Mouse (Mus musculus) midbrain, embryonic 10.5 days (tissue): ENCODE measurements around the gene Jade2. TPM values are rescaled to one million over a fixed set of nuclear protein-coding genes. Genes with fewer than 3 reads are reported as not detected.

Experiments used
- DNase-seq: peaks from one replicate; pipeline ENCODE4 v3.0.0-alpha.2; 2017; ENCODE audit warnings: low spot score
- H3K27ac ChIP-seq: fragments of 300-500 bp; sonication (generic); replicated peaks from 2 replicates; pipeline ENCODE4 v1.5.1; 2016; ENCODE audit warnings: mild to moderate bottlenecking
- H3K27me3 ChIP-seq: fragments of 300-500 bp; sonication (generic); 2 replicates; pipeline ENCODE4 v1.6.1; 2016; ENCODE audit warnings: low read depth, mild to moderate bottlenecking; ENCODE audit not compliant: poor library complexity, severe bottlenecking
- H3K36me3 ChIP-seq: fragments of 300-500 bp; sonication (generic); 2 replicates; pipeline ENCODE4 v1.6.1; 2016; ENCODE audit warnings: mild to moderate bottlenecking, moderate library complexity
- H3K4me1 ChIP-seq: fragments of 300-500 bp; sonication (generic); 2 replicates; pipeline ENCODE4 v1.6.1; 2016
- H3K4me3 ChIP-seq: fragments of 300-500 bp; sonication (generic); 2 replicates; pipeline ENCODE4 v1.5.1; 2016; ENCODE audit warnings: mild to moderate bottlenecking, moderate library complexity
- H3K9me3 ChIP-seq: fragments of 300-500 bp; sonication (generic); replicated peaks from 2 replicates; pipeline ENCODE4 v1.6.1; 2016; ENCODE audit warnings: mild to moderate bottlenecking
- WGBS: fragments of 180-500 bp; shearing (Covaris S2); methylation state at CpG from one replicate; pipeline ENCODE4 v1.1.7; 2016; 5-methylcytosine and 5-hydroxymethylcytosine counted together
- polyA plus RNA-seq: library from polyadenylated mRNA; unstranded; fragments of >200 nt; fragmentation: Nextera tagmentation; extraction: Ambion mirVana; gene quantifications from 2 replicates; pipeline ENCODE4 v1.2.1, GENCODE M21; 2016

Gene Jade2
- polyA plus RNA-seq: 0.41 and 0.47 TPM in 2 replicates

DNA sequence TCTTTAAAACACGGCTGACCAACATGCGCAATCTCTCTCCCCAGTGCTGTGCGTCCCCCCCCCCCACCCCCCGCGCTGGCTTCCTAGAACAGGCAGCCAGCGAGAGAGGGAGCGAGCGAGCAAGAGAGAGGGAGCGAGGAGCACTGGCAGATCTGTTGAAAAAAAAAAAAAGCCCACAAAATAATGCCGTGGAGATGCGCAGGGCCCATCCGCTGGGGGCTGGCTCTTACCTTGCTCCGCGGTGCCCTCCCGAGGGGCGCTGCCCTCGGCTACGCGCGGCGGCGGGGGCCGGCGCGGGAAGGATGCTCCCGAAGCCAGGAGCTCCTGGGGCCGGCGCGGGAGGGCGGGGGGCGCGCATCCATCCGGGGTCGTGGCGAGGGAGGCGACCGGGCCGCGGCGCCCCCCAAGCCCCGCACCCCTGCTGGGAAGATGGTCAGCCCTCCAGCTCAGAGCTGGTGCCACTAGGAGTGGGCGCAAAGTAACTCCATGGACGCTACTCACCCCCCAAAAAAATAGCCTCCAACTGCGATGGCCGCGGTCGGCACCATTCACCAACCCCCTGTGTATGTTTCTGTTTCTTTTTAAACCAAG lies at the start of gene Jade2:
Jade2 (minus strand) TSS at position 573 of the 591 bp plus-strand sequence.
- DNase-seq: no peak
- under 1% methylated on average over 47 of the region's 47 CpGs for WGBS
- Histone ChIP-seq H3K4me1 (peaks cover 66% of the 10 kb centered on the region), H3K27me3 (peaks cover 54% of the 10 kb centered on the region), H3K27ac (peak within 1 kb of the TSS; percentile 87), H3K4me3 (peak within 1 kb of the TSS; percentile 79), H3K36me3 (no peaks in the 10 kb centered on the region), H3K9me3 (no peaks in the 10 kb centered on the region)

DNA sequence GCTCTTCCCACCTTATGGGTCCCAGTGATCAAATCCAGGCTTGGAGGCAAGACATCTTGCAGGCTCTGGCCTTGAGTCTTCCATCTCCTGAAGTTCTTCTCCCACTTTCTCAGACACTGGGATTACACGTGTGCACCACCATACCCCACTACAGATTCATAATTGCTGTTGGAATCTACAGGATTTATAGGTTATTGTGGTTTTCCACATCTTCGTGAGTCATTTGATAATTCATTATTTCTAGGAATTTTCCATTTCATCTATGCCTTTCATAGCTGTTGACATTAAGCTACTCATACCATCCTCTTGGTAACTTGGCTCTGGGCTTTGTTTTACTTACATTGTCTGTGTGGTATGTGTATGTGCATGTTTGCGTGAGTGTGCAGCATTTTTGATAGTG lies 46.8 kb upstream of the Jade2 start:
- WGBS: 89% methylated on average over 3 of the region's 3 CpGs
- Histone ChIP-seq H3K4me1 (0 out of 2 replicates have a peak, but pooled peaks cover 2% of the 10 kb centered on the region), H3K36me3 (no peaks in the 10 kb centered on the region), H3K9me3 (no peaks in the 10 kb centered on the region), H3K4me3 (no peak overlapping the region), H3K27me3 (no peaks in the 10 kb centered on the region), H3K27ac (no peak overlapping the region)
- DNase-seq: no peak

DNA sequence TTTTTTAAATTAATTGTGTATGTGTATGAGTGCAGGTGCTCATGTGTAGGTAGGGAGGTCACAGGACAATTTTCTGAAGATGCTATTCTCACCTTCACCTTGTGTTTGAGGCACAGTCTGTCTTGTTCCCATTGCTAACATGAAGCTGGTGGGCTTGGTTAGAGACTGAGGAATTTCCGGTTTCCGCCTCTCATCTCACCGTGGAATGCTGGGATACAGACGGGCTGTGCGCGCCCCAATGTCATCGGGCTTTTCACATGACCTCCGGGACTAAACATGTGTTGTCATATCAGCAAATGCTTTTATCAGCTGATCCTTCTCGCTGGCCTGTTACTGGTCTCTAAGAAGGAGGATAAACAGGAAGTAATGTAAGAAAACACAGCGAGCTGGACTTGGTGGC lies 42.2 kb upstream of the Jade2 start:
- no peak for DNase-seq
- Histone ChIP-seq H3K9me3 (no peaks in the 10 kb centered on the region), H3K4me3 (no peak overlapping the region), H3K36me3 (no peaks in the 10 kb centered on the region), H3K4me1 (0 out of 2 replicates have a peak, but pooled peaks cover 2% of the 10 kb centered on the region), H3K27me3 (peaks cover 5% of the 10 kb centered on the region; the same call in 1 of the 2 replicates), H3K27ac (no peak overlapping the region)
- WGBS: 91% methylated on average over 10 of the region's 10 CpGs

DNA sequence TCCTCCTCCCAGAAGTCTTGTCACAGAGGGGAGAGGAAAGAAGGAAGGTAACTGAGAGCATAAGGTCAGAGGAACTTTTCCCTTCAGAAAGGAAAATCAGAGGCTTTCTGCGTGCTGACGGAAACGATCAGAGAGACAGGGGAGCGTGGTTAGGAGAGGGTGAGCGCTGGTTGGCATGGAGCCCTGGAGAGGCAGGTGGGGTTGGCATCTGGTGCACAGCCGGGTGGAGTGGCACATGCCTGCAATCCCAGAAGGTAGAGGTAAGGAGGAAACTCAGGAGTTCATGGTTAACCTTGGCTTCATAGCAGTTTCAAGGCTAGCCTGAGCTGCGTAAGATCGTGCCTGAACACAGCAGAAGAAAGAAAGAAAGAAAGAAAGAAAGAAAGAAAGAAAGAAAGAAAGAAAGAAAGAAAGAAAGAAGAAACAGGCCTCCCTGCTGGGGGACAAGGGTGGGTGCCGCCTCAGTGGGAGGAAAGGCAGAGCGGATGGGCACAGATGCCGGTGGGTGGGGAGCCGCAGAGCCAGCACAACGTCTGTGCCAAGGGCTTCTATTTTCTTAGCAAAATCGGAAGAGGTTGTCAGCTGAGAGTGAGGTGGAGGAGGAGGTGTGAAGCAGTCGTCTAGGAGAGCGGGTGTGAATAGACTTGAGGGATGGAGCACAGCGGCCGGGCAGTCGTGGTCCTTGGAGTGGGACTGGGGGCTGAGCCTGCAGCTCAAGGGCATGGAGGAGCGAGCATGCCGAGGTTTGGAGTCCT lies 41.0 kb upstream of the Jade2 start:
- DNase-seq: no peak
- no peak overlapping the region for H3K4me3 ChIP-seq
- H3K9me3 ChIP-seq: no peaks in the 10 kb centered on the region
- 0 out of 2 replicates have a peak, but pooled peaks cover 2% of the 10 kb centered on the region for H3K4me1 ChIP-seq
- H3K27me3 ChIP-seq: peaks cover 5% of the 10 kb centered on the region; the same call in 1 of the 2 replicates
- no peak overlapping the region for H3K27ac ChIP-seq
- no peaks in the 10 kb centered on the region for H3K36me3 ChIP-seq
- WGBS: 71% methylated on average over 21 of the region's 21 CpGs

DNA sequence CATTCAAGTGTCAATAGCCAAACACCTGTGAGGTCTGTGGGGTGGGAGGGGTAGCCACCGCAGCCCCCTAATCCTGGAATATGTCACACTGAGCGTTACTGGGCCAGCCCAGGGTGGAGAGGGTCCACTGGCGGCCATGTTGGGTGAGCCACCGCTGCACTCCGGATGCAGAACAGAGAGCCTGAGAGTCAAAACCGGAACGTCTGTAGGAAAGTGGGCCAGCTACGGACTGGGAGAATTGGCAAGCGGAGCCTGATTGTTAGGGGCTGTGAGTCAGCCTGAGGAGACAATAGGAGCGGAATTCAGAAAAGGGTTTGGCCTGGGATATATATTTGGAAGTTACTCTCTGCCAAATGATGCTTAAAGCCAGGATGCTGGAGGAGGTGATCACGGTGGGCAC lies 39.9 kb upstream of the Jade2 start:
- Histone ChIP-seq H3K27ac (no peak overlapping the region), H3K9me3 (no peaks in the 10 kb centered on the region), H3K4me1 (0 out of 2 replicates have a peak, but pooled peaks cover 2% of the 10 kb centered on the region), H3K4me3 (no peak overlapping the region), H3K27me3 (peaks cover 5% of the 10 kb centered on the region; the same call in 1 of the 2 replicates), H3K36me3 (no peaks in the 10 kb centered on the region)
- WGBS: 87% methylated on average over 11 of the region's 11 CpGs
- DNase-seq: no peak

DNA sequence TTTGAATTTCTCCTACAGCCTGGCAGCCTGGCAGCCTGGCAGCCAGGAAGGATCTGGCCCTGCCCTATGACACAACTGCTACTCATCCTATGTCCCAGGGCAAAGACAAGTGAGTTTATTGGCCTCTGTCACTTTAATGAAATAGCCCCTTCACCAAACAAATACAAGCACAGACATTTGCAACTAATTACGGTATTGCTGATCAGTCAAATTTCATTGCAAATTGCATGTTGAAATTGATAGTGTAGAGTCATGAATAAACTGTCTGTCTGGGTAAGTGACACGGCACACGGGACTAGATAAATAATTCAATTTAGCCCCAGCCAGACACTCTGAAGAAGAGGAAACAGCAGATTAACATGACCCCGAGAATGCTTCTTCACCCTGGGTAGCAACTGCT lies 38.6 kb upstream of the Jade2 start:
- WGBS: 63% methylated on average over 4 of the region's 4 CpGs
- Histone ChIP-seq H3K9me3 (no peaks in the 10 kb centered on the region), H3K4me3 (no peak overlapping the region), H3K27ac (no peak overlapping the region), H3K4me1 (no peaks in the 10 kb centered on the region), H3K36me3 (no peaks in the 10 kb centered on the region), H3K27me3 (peaks cover 5% of the 10 kb centered on the region; the same call in 1 of the 2 replicates)
- DNase-seq: no peak

DNA sequence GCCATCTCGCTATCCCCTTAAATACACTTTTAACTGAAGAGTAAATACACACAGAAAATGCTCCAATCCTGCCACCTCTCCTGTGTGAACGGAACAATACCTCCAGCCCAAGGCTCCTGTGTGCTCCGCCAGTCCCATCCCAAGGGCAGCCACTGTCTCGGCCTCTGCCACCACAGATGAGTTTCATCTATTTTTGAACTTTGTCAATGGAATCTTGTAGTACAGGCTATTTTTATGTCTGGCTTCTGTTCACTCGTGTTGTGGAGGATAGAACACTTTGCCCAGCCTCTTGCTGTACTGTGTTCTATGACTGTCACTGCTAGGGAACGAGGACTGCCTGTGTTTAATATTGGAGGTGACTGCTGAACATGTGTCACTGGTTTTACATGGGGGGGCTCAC lies 28.2 kb upstream of the Jade2 start:
- WGBS: 84% methylated on average over 6 of the region's 6 CpGs

DNA sequence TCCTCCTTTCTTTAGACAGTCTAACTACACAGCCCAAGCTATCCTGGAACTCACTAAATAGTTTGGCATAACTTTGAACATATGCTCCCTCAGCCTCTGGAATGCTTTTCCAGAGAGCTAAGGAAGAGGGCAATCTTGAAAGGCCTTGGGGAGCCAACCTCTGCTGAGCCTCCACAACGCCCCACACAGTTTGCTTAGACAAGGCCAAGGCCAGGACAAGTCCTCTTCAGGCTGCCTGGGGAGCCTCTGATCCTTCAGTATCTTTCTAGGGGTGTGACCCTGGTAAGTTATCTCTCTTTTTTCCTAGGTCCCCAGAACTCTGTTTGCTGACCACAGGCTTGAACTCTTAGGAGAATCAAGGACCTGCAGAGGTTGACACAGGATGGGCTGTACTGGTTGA lies 26.6 kb upstream of the Jade2 start:
- H3K27ac ChIP-seq: no peak overlapping the region
- H3K27me3 ChIP-seq: no peaks in the 10 kb centered on the region
- 0 out of 2 replicates have a peak, but pooled peaks cover 3% of the 10 kb centered on the region for H3K9me3 ChIP-seq
- H3K4me3 ChIP-seq: no peak overlapping the region
- 49% methylated on average over 1 of the region's 1 CpGs for WGBS
- DNase-seq: no peak
- no peaks in the 10 kb centered on the region for H3K4me1 ChIP-seq
- H3K36me3 ChIP-seq: no peaks in the 10 kb centered on the region

More for the DNA sequence above, 28.2 kb upstream of the Jade2 start:
- Histone ChIP-seq H3K4me1 (no peaks in the 10 kb centered on the region), H3K27ac (no peak overlapping the region), H3K4me3 (no peak overlapping the region), H3K27me3 (no peaks in the 10 kb centered on the region), H3K36me3 (no peaks in the 10 kb centered on the region), H3K9me3 (no peaks in the 10 kb centered on the region)
- no peak for DNase-seq

DNA sequence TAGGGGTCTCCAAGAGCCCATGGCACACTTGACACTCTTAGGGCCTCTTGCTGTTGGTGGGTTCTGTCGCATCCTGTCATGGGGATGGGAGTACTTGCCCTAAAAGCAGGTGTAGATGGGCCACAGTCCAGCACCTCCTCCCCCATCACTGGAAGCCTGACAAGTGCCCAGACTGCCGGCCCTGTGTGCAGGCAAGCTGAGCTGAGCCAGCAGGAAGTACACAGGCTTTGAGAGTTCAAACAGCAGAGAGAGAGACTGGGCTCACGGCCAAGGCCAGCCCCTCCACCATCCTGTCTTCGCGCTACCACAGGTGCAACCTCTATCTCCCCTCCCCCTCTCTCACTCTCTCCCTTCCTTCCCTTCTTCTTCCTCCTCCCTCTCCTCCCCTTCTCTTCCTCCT lies 26.2 kb upstream of the Jade2 start:
- no peaks in the 10 kb centered on the region for H3K4me1 ChIP-seq
- no peak for DNase-seq
- H3K9me3 ChIP-seq: 0 out of 2 replicates have a peak, but pooled peaks cover 3% of the 10 kb centered on the region
- H3K27me3 ChIP-seq: no peaks in the 10 kb centered on the region
- 59% methylated on average over 5 of the region's 5 CpGs for WGBS
- no peak overlapping the region for H3K27ac ChIP-seq
- H3K36me3 ChIP-seq: no peaks in the 10 kb centered on the region
- H3K4me3 ChIP-seq: no peak overlapping the region

DNA sequence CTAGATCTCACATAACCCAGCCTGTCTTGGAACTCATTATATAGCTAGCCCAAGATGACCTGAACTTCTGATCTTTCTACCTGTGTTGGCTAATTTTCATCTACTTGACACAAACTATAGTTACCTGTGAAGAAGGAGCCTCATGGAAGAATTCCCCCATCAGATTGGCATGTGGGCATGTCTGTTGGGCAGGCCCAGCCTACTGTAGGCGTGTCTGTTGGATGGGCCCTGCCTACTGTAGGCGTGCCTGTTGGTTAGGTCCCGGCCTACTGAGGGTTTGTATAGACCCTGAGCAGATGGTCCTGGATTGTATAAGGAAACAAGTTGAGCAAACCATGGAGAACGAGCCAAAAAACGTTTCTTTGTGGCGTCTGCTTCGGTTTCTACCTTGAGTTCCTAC lies 24.3 kb upstream of the Jade2 start:
- Histone ChIP-seq H3K4me1 (no peaks in the 10 kb centered on the region), H3K27ac (no peak overlapping the region), H3K9me3 (0 out of 2 replicates have a peak, but pooled peaks cover 3% of the 10 kb centered on the region), H3K27me3 (no peaks in the 10 kb centered on the region), H3K36me3 (no peaks in the 10 kb centered on the region), H3K4me3 (no peak overlapping the region)
- WGBS: 83% methylated on average over 7 of the region's 7 CpGs
- no peak for DNase-seq

DNA sequence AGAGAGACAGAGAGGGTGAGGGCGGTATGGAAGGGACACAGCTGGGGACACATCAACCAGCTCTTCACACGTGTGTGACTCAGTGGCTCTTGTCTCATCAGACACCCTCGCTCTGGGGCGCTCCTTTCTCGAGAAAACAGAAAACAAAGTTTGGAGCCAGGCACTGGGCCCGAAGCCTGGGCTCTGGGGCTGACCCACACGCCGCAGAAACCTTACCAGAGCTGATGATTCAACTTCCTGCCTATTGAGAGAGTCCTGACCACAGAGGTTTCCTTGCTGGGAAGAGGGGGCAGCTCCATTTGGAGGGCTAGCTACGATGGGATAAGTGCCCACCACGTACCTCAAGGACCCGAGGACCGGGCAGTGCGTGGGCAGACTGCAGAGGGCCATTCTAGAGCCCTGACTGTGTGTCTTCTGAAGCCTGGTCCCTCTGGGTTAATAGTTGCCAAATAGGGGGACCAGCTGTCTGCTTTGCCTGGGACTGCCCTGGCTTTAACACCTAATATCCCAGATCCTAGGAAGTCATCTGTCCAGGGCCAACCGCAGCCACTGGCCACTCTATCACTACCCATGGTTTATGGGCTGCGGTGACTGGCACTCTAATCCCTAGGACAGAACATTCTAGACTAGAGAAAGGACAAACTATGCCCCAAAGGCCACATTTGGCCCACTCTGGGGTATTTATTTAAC lies 23.7 kb upstream of the Jade2 start:
- Histone ChIP-seq H3K4me1 (no peaks in the 10 kb centered on the region), H3K36me3 (no peaks in the 10 kb centered on the region), H3K4me3 (no peak overlapping the region), H3K27me3 (no peaks in the 10 kb centered on the region), H3K27ac (no peak overlapping the region), H3K9me3 (0 out of 2 replicates have a peak, but pooled peaks cover 3% of the 10 kb centered on the region)
- no peak for DNase-seq
- WGBS: 88% methylated on average over 15 of the region's 15 CpGs

DNA sequence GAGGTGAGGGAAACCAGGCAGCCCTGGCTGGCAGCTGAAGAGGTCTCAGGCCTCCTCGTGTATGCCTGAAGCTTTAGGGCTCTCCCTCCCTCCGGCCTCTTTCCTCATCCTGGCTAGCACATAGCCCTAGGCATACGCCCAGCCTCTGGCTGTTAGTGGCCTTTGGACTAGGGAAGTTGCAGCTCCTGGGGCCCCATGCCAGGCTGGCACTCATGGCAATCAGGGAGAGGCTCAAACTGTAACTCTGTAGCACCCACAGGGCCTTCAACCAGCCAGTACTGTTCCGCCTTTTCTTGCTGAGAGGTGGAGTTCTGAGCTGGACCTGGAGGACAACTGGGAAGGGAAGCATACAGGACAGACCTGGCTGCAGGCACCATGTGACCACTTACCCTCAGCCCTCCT lies 19.5 kb upstream of the Jade2 start:
- Histone ChIP-seq H3K36me3 (no peaks in the 10 kb centered on the region), H3K4me3 (no peak overlapping the region), H3K4me1 (no peaks in the 10 kb centered on the region), H3K9me3 (0 out of 2 replicates have a peak, but pooled peaks cover 3% of the 10 kb centered on the region), H3K27me3 (no peaks in the 10 kb centered on the region), H3K27ac (no peak overlapping the region; the same call in 1 of the 2 replicates)
- 80% methylated on average over 4 of the region's 4 CpGs for WGBS
- no peak for DNase-seq
